Mouse (Mus musculus) G1E (cell line): ENCODE measurements around the gene Jag2.

Experiments
- CTCF ChIP-seq: IDR thresholded peaks from 2 replicates; pipeline ENCODE4 v1.5.1; 2012; ENCODE audit warnings: low read depth, low read length, inconsistent platforms, mixed read lengths
- GATA1 ChIP-seq: IDR thresholded peaks from 2 replicates; pipeline ENCODE4 v1.6.1; 2012; ENCODE audit warnings: borderline replicate concordance, low read length, inconsistent platforms, mixed read lengths
- GATA2 ChIP-seq: IDR thresholded peaks from 2 replicates; pipeline ENCODE4 v1.6.1; 2012; ENCODE audit warnings: low read depth, low read length, inconsistent platforms, borderline replicate concordance
- POLR2AphosphoS5 ChIP-seq: IDR thresholded peaks from 2 replicates; pipeline ENCODE4 v1.6.1; 2012; ENCODE audit warnings: low read depth, low read length, inconsistent platforms; ENCODE audit not compliant: insufficient replicate concordance
- TAL1 ChIP-seq: conservative IDR thresholded peaks from 2 replicates; pipeline ENCODE4 v1.6.1; 2012; ENCODE audit warnings: low read depth, low read length, inconsistent platforms, mixed read lengths

DNA sequence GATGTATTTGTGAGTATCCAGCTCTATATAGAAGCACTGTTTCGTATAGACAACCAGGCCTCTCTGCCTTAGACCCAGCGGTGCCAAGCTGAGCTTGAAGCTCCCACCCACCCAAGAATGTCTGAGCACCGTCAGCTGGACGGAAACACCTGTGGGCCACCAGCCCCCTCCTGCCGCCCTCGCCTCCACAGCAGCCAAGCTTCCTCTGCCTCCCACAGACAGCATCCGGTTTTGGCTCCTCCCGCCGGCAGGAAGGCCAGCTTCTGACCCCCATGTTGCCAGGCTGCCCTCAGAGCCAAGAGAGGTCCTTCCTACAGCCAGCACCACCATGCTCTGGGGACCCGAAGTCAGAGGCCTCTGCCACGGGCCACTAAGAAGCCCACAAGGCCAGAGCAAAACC lies 15.0 kb downstream of the Jag2 start:
- TF ChIP-seq CTCF (no peak), POLR2AphosphoS5 (no peak), GATA1 (no peak), TAL1 (no peak), GATA2 (no peak)
